Mouse (Mus musculus) embryonic facial prominence, embryonic 14.5 days (tissue): ENCODE measurements around the gene Itga9. TPM values are rescaled to one million over a fixed set of nuclear protein-coding genes. Genes with fewer than 3 reads are reported as not detected.
A peak's percentile ranks its signal among the peaks of the same experiment; 100 is the strongest.

Experiments used
- ATAC-seq: fragments of 200-750 bp; cut with Nextera tagmentation; 2 replicates; pipeline ENCODE4 v1.8.0; 2017; ENCODE audit warnings: low read depth, moderate number of reproducible peaks, moderate TSS enrichment
- DNase-seq: peaks from one replicate; pipeline ENCODE4 v3.0.0-alpha.2; 2015; ENCODE audit warnings: low spot score
- H3K27ac ChIP-seq: fragments of 300-500 bp; sonication (generic); replicated peaks from 2 replicates; pipeline ENCODE4 v1.5.1; 2014; ENCODE audit warnings: low read depth, mild to moderate bottlenecking, low read length, moderate library complexity
- H3K27me3 ChIP-seq: fragments of 300-500 bp; sonication (generic); replicated peaks from 2 replicates; pipeline ENCODE4 v1.6.1; 2014; ENCODE audit warnings: low read length; ENCODE audit not compliant: control insufficient read depth, insufficient read depth
- H3K36me3 ChIP-seq: fragments of 300-500 bp; sonication (generic); 2 replicates; pipeline ENCODE4 v1.6.1; 2014; ENCODE audit warnings: low read length, mixed read lengths; ENCODE audit not compliant: control insufficient read depth, insufficient read depth
- H3K4me1 ChIP-seq: fragments of 300-500 bp; sonication (generic); 2 replicates; pipeline ENCODE4 v1.6.1; 2014; ENCODE audit warnings: antibody characterized with exemption, low read length; ENCODE audit not compliant: control insufficient read depth, insufficient read depth
- H3K4me2 ChIP-seq: fragments of 300-500 bp; sonication (generic); 2 replicates; pipeline ENCODE4 v1.6.1; 2014; ENCODE audit warnings: low read depth, mild to moderate bottlenecking, low read length, moderate library complexity, mixed read lengths
- H3K4me3 ChIP-seq: fragments of 300-500 bp; sonication (generic); 2 replicates; pipeline ENCODE4 v1.5.1; 2014; ENCODE audit warnings: low read depth, mild to moderate bottlenecking, low read length
- H3K9ac ChIP-seq: fragments of 300-500 bp; sonication (generic); 2 replicates; pipeline ENCODE4 v1.6.1; 2014; ENCODE audit warnings: low read depth, mild to moderate bottlenecking, low read length, moderate library complexity, mixed read lengths
- H3K9me3 ChIP-seq: fragments of 300-500 bp; sonication (generic); 2 replicates; pipeline ENCODE4 v1.6.1; 2016; ENCODE audit warnings: low read length; ENCODE audit not compliant: control insufficient read depth
- WGBS: fragments of 180-500 bp; shearing (Covaris S2); extraction: QIAGEN DNeasy Blood & Tissue Kit; methylation state at CpG from one replicate; pipeline ENCODE4 v1.1.7; 2014; 5-methylcytosine and 5-hydroxymethylcytosine counted together
- polyA plus RNA-seq: library from polyadenylated mRNA; unstranded; fragments of >200 nt; fragmentation: Nextera tagmentation; extraction: Ambion mirVana; gene quantifications from 2 replicates; pipeline ENCODE4 v1.2.1, GENCODE M21; 2014

Itga9 gene
- polyA plus RNA-seq, 1 experiment from 2014 or later, result 13.7 TPM

DNA sequence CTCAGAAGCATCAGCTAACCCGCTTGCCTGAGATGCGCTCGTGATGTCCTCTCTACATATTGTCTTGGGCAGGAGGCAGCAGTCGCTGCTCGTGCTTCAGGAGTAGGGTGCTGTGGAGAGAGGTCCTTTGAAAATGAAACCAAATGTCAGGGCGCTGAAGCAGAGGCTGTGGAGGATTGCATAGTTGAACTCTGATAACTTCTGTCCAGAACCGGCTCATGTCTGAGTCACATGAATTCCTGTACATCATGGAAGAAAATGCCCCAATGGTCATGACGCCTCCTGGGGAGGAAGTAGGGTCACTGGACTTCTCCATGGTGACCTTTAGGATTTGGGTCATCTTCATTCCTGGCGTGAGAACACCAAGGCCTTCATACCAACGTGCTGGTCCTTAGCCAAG, 56.0 kb downstream of the Itga9 start:
- Histone ChIP-seq H3K9me3 (0 out of 2 replicates have a peak, but pooled peaks cover 4% of the 10 kb centered on the region), H3K4me2 (no peak overlapping the region), H3K4me3 (no peak overlapping the region), H3K27ac (no peak overlapping the region), H3K27me3 (no peaks in the 10 kb centered on the region), H3K4me1 (no peaks in the 10 kb centered on the region), H3K9ac (no peak overlapping the region), H3K36me3 (peaks cover 65% of the 10 kb centered on the region)
- ATAC-seq (no peak), DNase-seq (no peak)
- 94% methylated on average over 10 of the region's 10 CpGs for WGBS

DNA sequence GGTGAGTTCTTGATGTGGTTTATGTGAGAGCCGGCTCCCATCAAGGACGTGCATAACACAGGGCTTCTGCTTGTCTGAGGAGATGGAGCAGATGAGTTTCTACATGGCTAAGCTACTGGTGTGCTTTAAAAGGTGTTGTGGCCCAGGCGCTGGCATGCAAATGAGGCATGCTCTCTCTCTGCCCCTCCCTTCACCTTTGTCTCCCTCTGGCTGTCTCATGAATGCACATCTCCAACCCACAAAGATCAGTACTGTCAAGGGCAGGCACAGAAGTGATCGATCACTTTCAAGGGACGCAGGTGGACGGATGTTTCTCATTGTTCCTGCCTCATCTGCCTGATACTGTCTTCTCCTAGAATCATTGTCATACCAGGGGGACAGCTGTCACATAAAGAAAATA, 57.4 kb downstream of the Itga9 start:
- Histone ChIP-seq H3K4me2 (no peak overlapping the region), H3K4me3 (no peak overlapping the region), H3K27me3 (no peaks in the 10 kb centered on the region), H3K27ac (no peak overlapping the region), H3K4me1 (no peaks in the 10 kb centered on the region), H3K9ac (no peak overlapping the region), H3K36me3 (peaks cover 68% of the 10 kb centered on the region), H3K9me3 (0 out of 2 replicates have a peak, but pooled peaks cover 4% of the 10 kb centered on the region)
- WGBS, result 78% methylated on average over 6 of the region's 6 CpGs
- DNase-seq (no peak), ATAC-seq (no peak)

DNA sequence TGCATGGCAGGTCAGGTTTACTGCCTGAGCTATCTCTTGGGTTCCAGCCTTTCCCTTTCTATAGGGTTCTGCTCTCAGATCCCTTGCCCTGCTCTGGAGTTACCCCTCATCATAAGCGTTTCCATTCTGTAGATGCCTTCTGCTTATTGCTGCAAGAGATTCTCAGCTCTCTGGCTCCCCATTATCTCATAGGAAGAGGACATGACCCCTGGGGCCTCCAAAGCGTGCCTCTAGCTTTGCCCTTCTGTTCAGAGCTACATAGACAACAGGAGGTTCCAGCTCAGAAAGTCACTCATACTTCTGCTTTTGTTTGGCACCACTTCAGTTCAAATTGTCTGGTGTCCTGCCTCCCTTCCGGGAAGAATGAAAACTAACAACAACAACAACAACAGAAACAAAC, 59.6 kb downstream of the Itga9 start:
- DNase-seq (no peak), ATAC-seq (no peak)
- H3K36me3 ChIP-seq, result peaks cover 75% of the 10 kb centered on the region
- no peaks in the 10 kb centered on the region for H3K27me3 ChIP-seq
- no peaks in the 10 kb centered on the region for H3K4me1 ChIP-seq
- H3K9ac ChIP-seq, result no peak overlapping the region
- H3K4me3 ChIP-seq, result no peak overlapping the region
- WGBS, result 86% methylated on average over 3 of the region's 3 CpGs
- no peak overlapping the region for H3K4me2 ChIP-seq
- H3K9me3 ChIP-seq, result peaks cover 8% of the 10 kb centered on the region; the same call in 1 of the 2 replicates
- H3K27ac ChIP-seq, result no peak overlapping the region

DNA sequence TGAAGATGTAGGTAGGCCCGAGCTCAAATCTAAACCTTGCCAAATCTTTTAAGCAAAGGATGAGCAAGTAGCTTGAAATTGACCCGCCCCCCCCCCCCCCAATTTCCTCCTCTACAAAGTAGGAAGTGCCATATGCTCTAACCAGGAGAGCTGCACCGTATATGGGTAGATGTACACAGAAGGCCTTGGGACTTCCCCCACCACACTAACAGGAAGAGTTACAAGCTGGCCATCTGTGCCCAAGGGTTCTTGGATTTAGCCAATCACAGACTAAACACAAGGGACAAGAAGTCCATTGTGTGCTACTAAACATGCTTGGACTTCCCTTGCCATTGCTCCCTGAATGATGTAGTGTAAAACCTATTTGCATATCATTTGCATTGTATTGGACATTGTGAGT, 63.2 kb downstream of the Itga9 start:
- peaks cover 46% of the 10 kb centered on the region for H3K36me3 ChIP-seq
- H3K4me1 ChIP-seq, result no peaks in the 10 kb centered on the region
- H3K9me3 ChIP-seq, result peaks cover 8% of the 10 kb centered on the region; the same call in 1 of the 2 replicates
- H3K9ac ChIP-seq, result no peak overlapping the region
- ATAC-seq (no peak), DNase-seq (no peak)
- H3K27me3 ChIP-seq, result no peaks in the 10 kb centered on the region
- 77% methylated on average over 3 of the region's 3 CpGs for WGBS
- H3K27ac ChIP-seq, result no peak overlapping the region
- H3K4me3 ChIP-seq, result no peak overlapping the region
- H3K4me2 ChIP-seq, result no peak overlapping the region

DNA sequence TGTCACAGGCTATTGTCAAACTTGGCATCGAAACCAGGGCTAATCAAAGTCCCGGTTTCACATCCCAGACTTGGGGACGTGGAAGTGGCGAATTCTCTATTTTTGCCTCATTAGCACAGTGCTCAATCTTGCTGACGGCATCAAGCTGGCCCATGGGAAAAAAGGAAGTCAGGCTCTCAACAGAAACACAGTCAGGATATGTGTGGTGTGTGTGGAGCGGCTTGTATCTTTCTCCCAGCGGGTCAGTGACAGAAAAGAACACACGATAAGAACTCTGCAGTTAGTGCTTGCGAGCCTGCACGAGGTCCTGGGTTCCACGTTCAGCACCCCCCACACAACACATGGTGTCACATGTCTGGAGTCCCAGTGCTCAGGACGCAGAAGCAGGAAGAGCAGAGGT, 67.8 kb downstream of the Itga9 start:
- H3K27ac ChIP-seq, result no peak overlapping the region
- DNase-seq (no peak), ATAC-seq (no peak)
- H3K27me3 ChIP-seq, result no peaks in the 10 kb centered on the region
- peaks cover 22% of the 10 kb centered on the region for H3K36me3 ChIP-seq
- no peak overlapping the region for H3K4me3 ChIP-seq
- WGBS, result 70% methylated on average over 12 of the region's 12 CpGs
- H3K9ac ChIP-seq, result no peak overlapping the region
- H3K9me3 ChIP-seq, result peaks cover 5% of the 10 kb centered on the region; the same call in 1 of the 2 replicates
- H3K4me2 ChIP-seq, result no peak overlapping the region
- H3K4me1 ChIP-seq, result peaks cover 18% of the 10 kb centered on the region

DNA sequence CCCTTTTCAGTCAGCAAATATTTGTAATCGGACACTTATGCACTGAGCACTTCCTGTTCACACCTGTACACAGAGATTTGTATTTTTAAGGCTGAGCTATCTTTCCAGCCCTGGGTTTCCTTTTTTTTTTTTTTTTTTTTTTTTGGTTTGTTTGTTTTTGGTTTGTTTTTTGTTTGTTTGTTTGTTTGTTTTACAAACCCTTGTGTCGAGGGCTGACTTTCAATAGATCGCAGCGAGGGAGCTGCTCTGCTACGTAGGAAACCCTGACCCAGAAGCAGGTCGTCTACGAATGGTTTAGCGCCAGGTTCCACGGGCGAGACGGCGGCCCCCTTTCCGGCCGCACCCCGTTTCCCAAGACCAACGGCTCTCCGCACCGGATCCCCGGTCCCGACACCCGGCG, 68.3 kb downstream of the Itga9 start:
- Histone ChIP-seq H3K9me3 (peaks cover 2% of the 10 kb centered on the region; the same call in 1 of the 2 replicates), H3K36me3 (peaks cover 17% of the 10 kb centered on the region), H3K27me3 (no peaks in the 10 kb centered on the region), H3K9ac (no peak overlapping the region), H3K4me3 (no peak overlapping the region), H3K4me1 (peaks cover 18% of the 10 kb centered on the region), H3K4me2 (no peak overlapping the region), H3K27ac (no peak overlapping the region)
- DNase-seq, result no peak
- 88% methylated on average over 16 of the region's 22 CpGs for WGBS
- ATAC-seq, result no peak

DNA sequence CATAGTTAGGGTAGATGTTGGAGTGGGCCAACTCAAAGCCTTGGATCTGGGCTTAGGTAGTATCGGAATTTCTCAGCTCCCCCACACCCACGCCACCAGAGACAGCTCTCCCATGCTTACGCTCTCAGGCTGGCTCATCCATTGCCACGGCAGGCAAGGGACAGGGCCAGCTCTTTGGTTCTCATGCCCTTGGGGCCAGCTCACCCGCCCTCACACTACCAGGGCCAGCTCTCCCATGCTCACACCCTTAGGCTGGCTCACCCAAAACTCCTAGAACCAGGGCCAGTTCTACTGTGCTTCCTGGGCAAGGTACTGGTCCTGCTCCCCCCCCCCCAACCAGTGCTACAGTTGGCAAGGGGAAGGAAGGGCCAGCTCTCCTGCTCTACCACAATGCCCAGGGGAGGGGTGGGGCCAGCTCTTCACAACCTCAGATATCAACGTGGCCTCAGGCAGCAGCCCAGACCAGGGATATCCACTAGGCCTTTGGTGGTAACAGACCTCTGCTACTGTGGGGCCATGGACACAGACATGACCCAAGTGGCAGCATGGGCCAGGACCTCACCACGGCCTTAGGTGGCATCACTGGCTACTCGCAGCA, 69.2 kb downstream of the Itga9 start:
- Histone ChIP-seq H3K27ac (no peak overlapping the region), H3K9me3 (no peaks in the 10 kb centered on the region), H3K36me3 (peaks cover 8% of the 10 kb centered on the region; the same call in 1 of the 2 replicates), H3K4me1 (peaks cover 18% of the 10 kb centered on the region), H3K27me3 (no peaks in the 10 kb centered on the region), H3K4me3 (no peak overlapping the region), H3K4me2 (no peak overlapping the region), H3K9ac (no peak overlapping the region)
- DNase-seq (no peak), ATAC-seq (no peak)
- 91% methylated on average over 7 of the region's 8 CpGs for WGBS

DNA sequence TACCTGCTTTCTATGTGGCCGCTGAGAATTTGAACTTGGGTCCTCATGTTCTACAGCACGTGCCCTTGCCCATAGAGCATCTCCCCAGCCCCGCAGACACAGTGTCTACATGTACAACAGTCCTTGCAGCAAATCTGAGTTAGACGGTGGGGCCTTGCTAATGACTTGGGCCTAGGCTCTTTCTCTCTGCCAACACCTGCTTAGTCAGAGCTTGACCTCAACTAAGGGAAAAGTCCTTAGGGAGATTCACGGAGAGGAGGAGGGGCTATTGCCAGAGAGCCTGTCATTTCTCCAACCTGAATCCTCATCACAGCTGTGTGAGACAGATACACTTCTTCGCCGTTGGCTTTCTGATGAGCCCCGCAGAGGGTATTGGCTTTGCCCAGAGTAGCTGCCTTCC, 70.2 kb downstream of the Itga9 start:
- ATAC-seq, result 0 out of 2 replicates have a peak, but pooled peaks have one; percentile 11
- peaks cover 5% of the 10 kb centered on the region; the same call in 1 of the 2 replicates for H3K36me3 ChIP-seq
- 67% methylated on average over 8 of the region's 8 CpGs for WGBS
- DNase-seq, result no peak
- H3K4me1 ChIP-seq, result peaks cover 18% of the 10 kb centered on the region
- H3K4me2 ChIP-seq, result no peak overlapping the region
- peak overlapping the region; percentile 7; the same call in 1 of the 2 replicates for H3K27ac ChIP-seq
- H3K27me3 ChIP-seq, result no peaks in the 10 kb centered on the region
- no peaks in the 10 kb centered on the region for H3K9me3 ChIP-seq
- no peak overlapping the region for H3K4me3 ChIP-seq
- H3K9ac ChIP-seq, result no peak overlapping the region

DNA sequence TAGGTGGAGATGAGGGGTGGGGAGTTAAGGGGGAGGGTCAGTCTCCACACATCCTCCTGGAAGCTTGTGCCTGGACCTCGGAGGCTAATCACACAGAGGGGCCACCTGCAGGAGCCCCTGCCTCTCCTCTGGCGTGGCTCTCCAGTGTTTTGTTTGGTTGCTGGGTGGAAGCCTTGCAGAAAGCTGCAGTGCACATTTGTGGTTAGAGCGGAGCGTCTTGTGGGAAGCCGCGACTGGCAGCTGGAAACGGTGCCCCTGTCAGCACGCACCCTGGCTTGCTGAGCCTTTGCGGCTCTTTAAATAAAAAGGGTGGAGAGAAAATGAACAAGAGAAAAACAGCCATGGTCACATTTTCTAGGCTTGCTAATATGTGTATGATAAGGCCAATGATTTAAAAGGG, 70.9 kb downstream of the Itga9 start:
- ATAC-seq (no peak), DNase-seq (peak; percentile 66)
- Histone ChIP-seq H3K9ac (no peak overlapping the region), H3K27ac (peak overlapping the region; percentile 7), H3K4me1 (peaks cover 20% of the 10 kb centered on the region), H3K36me3 (peaks cover 5% of the 10 kb centered on the region; the same call in 1 of the 2 replicates), H3K27me3 (no peaks in the 10 kb centered on the region), H3K4me2 (no peak overlapping the region), H3K4me3 (no peak overlapping the region), H3K9me3 (no peaks in the 10 kb centered on the region)
- 9% methylated on average over 9 of the region's 9 CpGs for WGBS
